Mouse (Mus musculus): ENCODE measurements around the gene Syne4.

The Syne4 gene

GRCm38 (mm10) chr7:30328379-30328778, 13.8 kb downstream of the Syne4 start:
- no peak for DNase-seq (ENCODE audit: low spot score in 2 of 2)

- peak; percentile 73 to 85 for DNase-seq (ENCODE audit: low spot score in 2 of 2)
These were observed 17.3 kb downstream of the Syne4 start for GRCm38 (mm10) chr7:30331887-30332286.

DNA sequence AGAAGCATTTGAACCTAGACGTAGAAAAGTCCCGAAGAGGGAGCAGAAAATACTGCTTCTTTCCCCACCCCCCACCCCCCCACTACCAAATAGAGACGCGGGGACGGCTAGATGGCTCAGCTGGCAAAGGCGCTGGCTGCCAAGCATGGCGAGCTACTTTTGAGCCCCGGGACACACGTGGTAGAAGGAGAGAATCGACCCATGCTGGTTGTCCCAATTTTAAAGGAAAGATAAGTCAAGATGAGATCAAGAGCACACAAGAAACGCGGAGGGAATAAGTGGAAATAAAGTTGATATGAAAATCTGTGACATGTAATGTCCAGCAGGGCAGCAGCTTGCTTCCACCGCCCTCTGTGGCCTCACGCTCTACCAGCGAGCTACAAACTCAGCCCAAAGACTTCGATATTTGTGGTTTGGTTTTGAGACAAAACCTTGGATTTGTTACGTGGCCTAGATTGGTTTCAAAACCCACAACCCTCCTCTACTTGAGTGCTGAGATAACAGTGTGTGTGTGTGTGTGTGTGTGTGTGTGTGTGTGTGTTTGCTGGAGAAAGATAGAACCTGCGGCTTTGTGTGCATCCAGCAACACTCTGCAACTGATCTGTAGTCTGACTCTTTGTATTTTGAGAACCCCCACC, 18.1 kb downstream of the Syne4 start:
- no peak for DNase-seq (ENCODE audit: low spot score in 2 of 2)

DNA sequence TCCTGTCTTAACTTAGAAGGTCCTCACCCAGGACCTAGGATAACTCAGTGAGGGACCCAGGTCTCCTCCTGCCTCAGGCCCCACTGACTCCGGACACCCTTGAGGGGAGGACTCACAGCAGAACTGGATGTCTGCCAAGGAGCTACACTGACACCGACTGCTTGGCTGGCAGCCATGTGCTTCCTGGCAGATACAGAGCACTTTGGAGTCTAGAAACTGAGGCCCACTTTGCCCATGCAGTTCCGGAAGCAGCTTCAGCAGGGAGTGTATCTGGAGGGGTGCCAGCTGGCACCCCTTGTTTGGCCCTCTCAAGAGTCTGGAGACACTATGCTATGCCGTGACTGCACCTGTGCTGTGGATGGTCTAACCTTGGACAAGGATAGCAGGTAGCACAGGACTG, 18.8 kb downstream of the Syne4 start:
- DNase-seq (ENCODE audit: low spot score in 2 of 2): peak; percentile 30 to 32

GRCm38 (mm10) chr7:30334563-30334962, 20.0 kb downstream of the Syne4 start:
- no peak for DNase-seq (ENCODE audit: low spot score in 2 of 2)

- no peak for DNase-seq (ENCODE audit: low spot score in 2 of 2)
These were observed 21.1 kb downstream of the Syne4 start for GRCm38 (mm10) chr7:30335688-30336087.

DNA sequence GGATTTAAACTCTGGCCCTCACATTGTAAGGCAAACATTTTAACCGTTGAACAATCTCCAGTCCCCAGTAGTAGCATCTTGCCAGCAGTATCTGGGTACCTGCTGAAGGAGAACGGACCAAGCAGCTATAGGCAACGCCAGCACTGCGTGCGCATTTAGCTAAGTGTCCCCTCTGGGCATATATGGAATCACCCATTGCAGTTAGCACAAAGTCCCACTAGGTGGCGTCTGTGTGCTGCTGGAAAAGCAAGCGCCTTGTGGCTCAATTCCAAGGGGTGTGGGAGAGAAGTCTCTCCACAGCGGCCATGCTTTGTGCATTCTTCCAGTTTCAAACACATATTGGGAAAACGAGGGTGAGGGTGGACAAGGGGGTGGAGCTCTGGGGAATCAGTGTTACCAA, 21.8 kb downstream of the Syne4 start:
- peak; percentile 35 to 73 for DNase-seq (ENCODE audit: low spot score in 2 of 2)

DNA sequence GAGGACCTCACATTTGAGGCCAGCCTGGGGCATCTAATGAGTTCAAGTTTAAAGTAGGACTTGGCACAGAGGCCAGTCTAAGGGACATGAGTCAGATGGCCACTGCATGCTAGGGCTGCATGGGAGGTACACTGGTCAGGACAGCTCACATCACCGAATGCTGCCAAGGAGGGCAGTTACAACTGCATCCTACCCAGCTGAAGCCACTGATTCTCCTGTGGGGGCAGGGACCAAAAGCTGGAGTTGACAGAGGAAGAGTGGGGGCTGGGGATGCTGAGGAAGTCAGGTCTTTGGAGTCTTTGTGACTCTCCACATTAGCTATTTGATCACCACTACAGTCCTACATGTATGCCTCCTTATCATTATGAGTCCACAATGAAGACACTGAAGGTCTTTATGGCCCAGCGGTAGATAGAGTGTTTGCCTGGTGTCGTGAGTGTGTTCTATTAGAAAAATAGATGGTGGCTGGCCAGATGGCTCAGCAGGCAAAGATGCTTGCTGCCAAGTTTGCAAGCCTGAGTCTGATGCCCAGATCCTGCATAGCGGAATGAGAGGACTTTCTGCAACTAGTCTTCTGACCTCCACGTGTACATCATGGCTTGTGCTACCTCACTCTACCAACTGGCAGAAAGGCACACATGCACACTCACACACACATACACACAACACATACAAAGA, 25.0 kb downstream of the Syne4 start:
- no peak for DNase-seq (ENCODE audit: low spot score in 2 of 2)

GRCm38 (mm10) chr7:30346635-30347379, 32.2 kb downstream of the Syne4 start:
- peak in 1 of 2 experiments; percentile 74 for DNase-seq (ENCODE audit: low spot score in 2 of 2)

DNA sequence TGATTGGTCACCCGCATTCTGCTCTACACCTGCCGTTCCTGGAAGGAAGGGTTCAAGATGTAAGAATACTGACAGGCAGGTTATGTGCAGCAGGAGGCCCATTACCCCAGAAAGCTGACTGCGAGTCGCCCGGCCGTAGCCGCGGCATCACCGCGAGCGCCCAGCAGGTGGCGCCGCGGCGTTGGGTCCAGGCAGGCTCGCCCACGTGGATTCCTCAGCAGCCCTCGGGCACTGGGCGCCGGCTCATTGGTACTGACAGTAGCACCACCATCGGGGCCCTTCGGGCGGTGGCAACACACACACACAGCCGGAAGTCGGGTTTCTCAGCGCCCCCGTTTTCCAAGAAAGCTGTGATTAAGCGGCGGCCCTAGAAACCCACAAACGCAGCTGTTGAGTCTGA, 33.2 kb downstream of the Syne4 start:
- peak; percentile 44 to 68 for DNase-seq (ENCODE audit: low spot score in 2 of 2)

GRCm38 (mm10) chr7:30353279-30353822, 38.7 kb downstream of the Syne4 start:
- DNase-seq (ENCODE audit: low spot score in 2 of 2): peak in 1 of 2 experiments; percentile 65

- no peak for DNase-seq (ENCODE audit: low spot score in 2 of 2)
These were observed 39.5 kb downstream of the Syne4 start for GRCm38 (mm10) chr7:30354059-30354458.

- no peak for DNase-seq (ENCODE audit: low spot score in 2 of 2)
These were observed 44.0 kb downstream of the Syne4 start for GRCm38 (mm10) chr7:30358378-30359186.

DNA sequence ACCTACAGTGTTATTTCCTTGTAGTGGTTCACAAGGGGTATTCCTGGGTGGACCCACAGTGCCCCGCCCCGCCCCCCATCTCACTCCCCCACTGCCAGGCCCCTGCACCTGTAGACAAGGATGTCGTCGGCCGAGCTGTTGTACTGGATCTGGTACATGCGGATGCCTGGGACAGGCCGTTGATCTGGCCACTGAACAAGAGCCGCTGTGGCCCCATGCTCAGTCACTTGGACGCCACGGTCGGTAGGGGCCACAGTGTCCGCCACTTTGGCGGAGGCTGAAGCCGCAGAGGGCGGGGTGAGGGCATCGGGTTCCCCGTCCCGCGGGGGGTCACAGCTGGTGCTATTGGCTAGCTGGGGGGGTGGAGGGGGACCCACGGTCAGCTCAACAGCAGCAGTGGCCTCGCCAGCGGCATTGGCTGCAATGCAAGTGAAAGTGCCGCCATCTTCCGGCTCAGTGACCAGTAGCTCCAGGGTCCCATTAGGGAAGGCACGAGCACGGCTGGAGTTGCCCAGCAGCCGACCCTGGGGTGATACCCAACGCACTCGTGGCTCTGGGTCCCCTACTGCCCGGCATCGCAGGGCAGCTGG, 44.8 kb downstream of the Syne4 start:
- DNase-seq (ENCODE audit: low spot score in 2 of 2): no peak

DNA sequence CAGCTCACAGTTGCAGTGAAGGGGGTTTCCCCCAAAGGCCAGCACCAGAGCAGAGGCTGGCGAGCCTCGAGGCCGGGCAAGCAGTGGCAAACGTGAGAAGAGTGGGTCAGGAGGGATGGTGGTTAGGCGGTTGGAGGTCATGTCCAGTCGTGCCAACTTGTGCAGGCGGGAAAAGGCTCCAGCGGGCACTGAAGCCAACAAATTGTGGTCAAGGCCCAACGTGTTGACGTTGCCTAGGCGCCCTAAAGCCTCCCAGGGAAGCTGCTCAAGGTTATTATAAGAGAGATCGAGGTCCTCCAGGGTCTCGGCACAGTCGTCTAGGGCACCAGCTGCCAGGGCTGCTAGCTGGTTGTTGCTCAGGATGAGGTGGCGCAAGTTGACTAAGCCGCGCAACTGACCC, 45.4 kb downstream of the Syne4 start:
- DNase-seq (ENCODE audit: low spot score in 2 of 2): no peak

DNA sequence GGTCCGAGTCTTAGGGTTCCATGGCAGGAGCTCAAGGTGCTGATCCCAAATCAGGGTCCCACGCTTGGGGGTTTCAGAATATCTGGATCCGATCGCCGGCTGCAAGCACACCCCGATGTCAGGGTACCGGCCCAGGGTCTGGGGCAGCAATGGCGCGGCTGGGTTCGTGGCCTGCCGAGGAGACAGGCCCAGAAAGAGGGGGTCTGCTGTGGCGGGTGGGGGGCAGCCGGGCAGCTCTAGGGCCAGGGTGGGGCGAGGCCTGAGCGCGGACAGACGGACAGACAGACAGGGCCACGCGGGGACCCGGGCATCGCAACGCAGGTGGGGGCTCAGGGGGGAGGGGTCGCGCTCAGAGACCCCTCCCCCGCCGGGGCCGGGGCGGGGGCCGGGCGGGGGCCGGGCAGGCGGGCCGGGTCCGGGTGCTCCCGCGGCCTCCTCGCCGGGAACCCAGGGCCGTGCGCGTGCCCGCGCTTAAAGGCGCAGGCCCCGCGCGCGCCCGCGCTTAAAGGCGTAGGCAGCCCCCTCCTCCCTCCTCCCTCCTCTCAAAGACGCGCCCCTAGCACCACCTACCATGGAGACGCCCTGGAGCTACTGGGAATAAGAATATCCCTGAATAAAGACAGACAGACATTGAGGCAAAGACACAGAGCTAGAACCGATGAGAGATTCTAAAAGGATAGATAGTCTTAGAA, 48.2 kb downstream of the Syne4 start, which contains the start of gene Lrfn3:
Gene Lrfn3 (minus strand): TSS at position 121 of the 692 bp plus-strand sequence.
- no peak for DNase-seq (ENCODE audit: low spot score in 2 of 2)

DNA sequence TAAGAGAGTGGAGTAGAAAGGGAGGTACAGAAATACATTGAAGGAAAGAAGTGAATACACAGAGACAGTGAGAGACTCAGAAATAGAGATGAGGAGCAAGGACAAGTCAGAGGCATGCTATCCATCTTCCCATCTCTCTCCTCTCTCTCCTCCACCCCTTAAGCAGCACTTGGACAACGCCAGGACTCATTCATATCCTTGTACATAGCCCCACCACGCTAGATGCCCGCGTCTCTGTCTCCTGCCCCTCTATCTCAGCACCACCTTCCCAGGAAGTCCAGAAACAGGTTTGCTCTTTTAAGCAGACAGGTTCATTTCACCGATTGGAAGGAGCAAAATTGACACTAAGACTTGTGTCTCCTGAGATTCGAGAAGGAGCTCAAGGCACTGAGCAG, 48.7 kb downstream of the Syne4 start:
- no peak for DNase-seq (ENCODE audit: low spot score in 2 of 2)

GRCm38 (mm10) chr7:30367466-30367865, 52.9 kb downstream of the Syne4 start:
- DNase-seq (ENCODE audit: low spot score in 2 of 2): no peak

All from thymus, postnatal 10 days (tissue).